Mouse (Mus musculus): ENCODE data around the gene Sox5.

GRCm38 (mm10) chr6:144600351-144600750 is 181.4 kb downstream of the Sox5 start:
- TF ChIP-seq POLR2A (IDR thresholded peaks at IDR 0.05; ENCODE audit: low read depth, low read length) (no peak), CTCF (IDR thresholded peaks at IDR 0.05; ENCODE audit: extremely low read depth, insufficient read length, insufficient replicate concordance, low read depth, low read length) (no peak)

All from small intestine, adult 2 months (tissue).